ENCODE assay signal across 18 mouse cellular contexts in genomic region chr3:93596632-93597031, GRCm38 (mm10). TPM values are rescaled to one million over a fixed set of nuclear protein-coding genes. Genes with fewer than 3 reads are reported as not detected.
A peak's percentile ranks its signal among the peaks of the same experiment; 100 is the strongest.
DNase-seq lines count a peak whose midpoint lies in the region; ATAC-seq and TF ChIP-seq lines count a peak whose summit lies in the region.
"Had no signal": no experiment of that assay in that cellular context is flagged by ENCODE, and none has a peak within 500 bp of the region (broad histone marks: within the 10 kb centered on the region; RNA-seq: fewer than 3 reads in every experiment).

No protein-coding gene starts in this region.

- peak overlapping the region; percentile 43; the same call in 1 of the 2 replicates for H3K27ac ChIP-seq in heart, embryonic 13.5 days (replicated peaks)
- peak overlapping the region; percentile 59 for H3K27ac ChIP-seq in limb, embryonic 15.5 days
- no peak overlapping the region for H3K27ac ChIP-seq in limb, embryonic 10.5 days
- H3K27ac ChIP-seq in embryonic facial prominence, embryonic 15.5 days (replicated peaks), result peak overlapping the region; percentile 72
- H3K27ac ChIP-seq in small intestine, adult 2 months (ENCODE audit: insufficient read depth, low read depth, low read length), result peak overlapping the region; percentile 92
- H3K27ac ChIP-seq: embryonic facial prominence, embryonic 13.5 days; forebrain, embryonic 12.5 days; liver, embryonic 14.5 days; neural tube, embryonic 15.5 days had no signal

- no peak overlapping the region for H3K4me2 ChIP-seq in heart, embryonic 13.5 days
- H3K4me2 ChIP-seq in limb, embryonic 15.5 days, result no peak overlapping the region
- no peak overlapping the region for H3K4me2 ChIP-seq in embryonic facial prominence, embryonic 15.5 days (replicated peaks)
- H3K4me2 ChIP-seq: embryonic facial prominence, embryonic 13.5 days; forebrain, embryonic 12.5 days; neural tube, embryonic 15.5 days had no signal

- H3K27me3 ChIP-seq in heart, embryonic 13.5 days (replicated peaks), result no peaks in the 10 kb centered on the region
- no peaks in the 10 kb centered on the region for H3K27me3 ChIP-seq in limb, embryonic 15.5 days
- H3K27me3 ChIP-seq in limb, embryonic 10.5 days (ENCODE audit: low read depth, poor library complexity, severe bottlenecking), result no peaks in the 10 kb centered on the region
- no peaks in the 10 kb centered on the region for H3K27me3 ChIP-seq in embryonic facial prominence, embryonic 15.5 days
- no peaks in the 10 kb centered on the region for H3K27me3 ChIP-seq in small intestine, adult 2 months (ENCODE audit: control insufficient read depth, insufficient read depth, low read length)
- H3K27me3 ChIP-seq: embryonic facial prominence, embryonic 13.5 days had no signal

- peaks cover 12% of the 10 kb centered on the region for H3K4me1 ChIP-seq in heart, embryonic 13.5 days
- H3K4me1 ChIP-seq in limb, embryonic 15.5 days, result peaks cover 12% of the 10 kb centered on the region
- H3K4me1 ChIP-seq in limb, embryonic 10.5 days, result peaks cover 17% of the 10 kb centered on the region
- H3K4me1 ChIP-seq in embryonic facial prominence, embryonic 15.5 days, result peaks cover 15% of the 10 kb centered on the region
- H3K4me1 ChIP-seq in small intestine, adult 2 months (ENCODE audit: control insufficient read depth, insufficient read depth, insufficient read length, low read length), result peaks cover 22% of the 10 kb centered on the region; the same call in 1 of the 2 replicates
- H3K4me1 ChIP-seq: neural tube, embryonic 15.5 days had no signal

- ATAC-seq in heart, embryonic 13.5 days (ENCODE audit: extremely low read depth, insufficient number of reproducible peaks, low FRiP score, low TSS enrichment), result no peak
- no peak for ATAC-seq in limb, embryonic 15.5 days (ENCODE audit: insufficient number of reproducible peaks, low FRiP score, low TSS enrichment, low read depth)
- no peak for ATAC-seq in embryonic facial prominence, embryonic 15.5 days (ENCODE audit: insufficient number of reproducible peaks, low FRiP score, low TSS enrichment, low read depth)

- H3K9ac ChIP-seq in heart, embryonic 13.5 days, result no peak overlapping the region
- no peak overlapping the region for H3K9ac ChIP-seq in limb, embryonic 15.5 days
- H3K9ac ChIP-seq in embryonic facial prominence, embryonic 15.5 days, result no peak overlapping the region
- H3K9ac ChIP-seq: embryonic facial prominence, embryonic 13.5 days; forebrain, embryonic 12.5 days; liver, embryonic 14.5 days; neural tube, embryonic 15.5 days had no signal

- no peak overlapping the region for H3K4me3 ChIP-seq in heart, embryonic 13.5 days
- no peak overlapping the region for H3K4me3 ChIP-seq in limb, embryonic 15.5 days
- no peak overlapping the region for H3K4me3 ChIP-seq in limb, embryonic 10.5 days
- no peak overlapping the region for H3K4me3 ChIP-seq in embryonic facial prominence, embryonic 15.5 days (replicated peaks)
- no peak overlapping the region for H3K4me3 ChIP-seq in small intestine, adult 2 months (ENCODE audit: low read depth, low read length)
- H3K4me3 ChIP-seq: embryonic facial prominence, embryonic 13.5 days; forebrain, embryonic 12.5 days; neural tube, embryonic 15.5 days had no signal

- 74% methylated on average over 1 of the region's 1 CpGs for WGBS in heart, embryonic 13.5 days
- WGBS in limb, embryonic 15.5 days, result 88% methylated on average over 1 of the region's 1 CpGs
- WGBS in limb, embryonic 10.5 days, result 92% methylated on average over 1 of the region's 1 CpGs
- WGBS in embryonic facial prominence, embryonic 15.5 days, result 83% methylated on average over 1 of the region's 1 CpGs
- 54% methylated on average over 1 of the region's 1 CpGs for WGBS in small intestine, adult 2 months

- H3K36me3 ChIP-seq in heart, embryonic 13.5 days, result no peaks in the 10 kb centered on the region
- H3K36me3 ChIP-seq in limb, embryonic 15.5 days, result no peaks in the 10 kb centered on the region
- H3K36me3 ChIP-seq in limb, embryonic 10.5 days, result no peaks in the 10 kb centered on the region
- no peaks in the 10 kb centered on the region for H3K36me3 ChIP-seq in embryonic facial prominence, embryonic 15.5 days
- no peaks in the 10 kb centered on the region for H3K36me3 ChIP-seq in small intestine, adult 2 months (ENCODE audit: control insufficient read depth, insufficient read depth, low read length)
- H3K36me3 ChIP-seq: embryonic facial prominence, embryonic 13.5 days; forebrain, embryonic 12.5 days; neural tube, embryonic 15.5 days had no signal

- intact Hi-C loops in left cerebral cortex, postnatal 14 days (cut with DNase I), result no loop called here

- no peak for DNase-seq in heart, adult 9 months (ENCODE audit: low spot score in 2 of 2)
- no peak for DNase-seq in limb, embryonic 10.5 days (ENCODE audit: low spot score)
- no peak for DNase-seq in left cerebral cortex, postnatal 14 days (ENCODE audit: low spot score in 2 of 2)
- DNase-seq in layer of hippocampus, postnatal 10 days (ENCODE audit: low spot score in 2 of 2), result no peak
- DNase-seq: cerebellum, postnatal 25 days had no signal

- TF ChIP-seq CTCF in small intestine, adult 2 months (IDR thresholded peaks at IDR 0.05; ENCODE audit: extremely low read depth, insufficient read length, insufficient replicate concordance, low read depth, low read length), result no peak

- H3K9me3 ChIP-seq in heart, embryonic 13.5 days, result no peaks in the 10 kb centered on the region
- no peaks in the 10 kb centered on the region for H3K9me3 ChIP-seq in limb, embryonic 15.5 days
- H3K9me3 ChIP-seq in limb, embryonic 10.5 days (replicated peaks), result no peaks in the 10 kb centered on the region
- no peaks in the 10 kb centered on the region for H3K9me3 ChIP-seq in embryonic facial prominence, embryonic 15.5 days (replicated peaks)
- H3K9me3 ChIP-seq: embryonic facial prominence, embryonic 13.5 days; forebrain, embryonic 12.5 days; neural tube, embryonic 15.5 days had no signal

- TF ChIP-seq POLR2A in small intestine, adult 2 months (IDR thresholded peaks at IDR 0.05; ENCODE audit: low read depth, low read length), result no peak

RNA-seq across cellular contexts. Expression of gene S100a10, which starts 41.8 kb away (rescaled TPM):
- polyA plus RNA-seq in heart, embryonic 13.5 days (2015; fragmentation: Nextera tagmentation; extraction: Ambion mirVana), result 197 and 200 TPM in 2 replicates
- 826 and 857 TPM in 2 replicates for polyA plus RNA-seq in limb, embryonic 15.5 days (2015; fragmentation: Nextera tagmentation; extraction: Ambion mirVana)
- polyA plus RNA-seq in limb, embryonic 10.5 days (2016; fragmentation: Nextera tagmentation; extraction: Ambion mirVana), result 74.9 and 78.4 TPM in 2 replicates
- polyA plus RNA-seq in embryonic facial prominence, embryonic 15.5 days (2015; fragmentation: Nextera tagmentation; extraction: Ambion mirVana), result 700 and 709 TPM in 2 replicates
- 43.4 and 172 TPM in 2 replicates for polyA plus RNA-seq in small intestine, adult 2 months (2012; rRNA removed)
- total RNA-seq in left cerebral cortex, postnatal 14 days (2021), result 10 to 100 TPM; 35.8 to 37.2 TPM
- 10 to 100 TPM; 66.3 to 71.8 TPM for total RNA-seq in layer of hippocampus, postnatal 10 days (2021)

RNA-seq across cellular contexts. Expression of gene Tdpoz2, which starts 55.9 kb away (rescaled TPM):
- not detected in 2 replicates for polyA plus RNA-seq in heart, embryonic 13.5 days (2015; fragmentation: Nextera tagmentation; extraction: Ambion mirVana)
- not detected in 2 replicates for polyA plus RNA-seq in limb, embryonic 15.5 days (2015; fragmentation: Nextera tagmentation; extraction: Ambion mirVana)
- not detected in 2 replicates for polyA plus RNA-seq in limb, embryonic 10.5 days (2016; fragmentation: Nextera tagmentation; extraction: Ambion mirVana)
- polyA plus RNA-seq in embryonic facial prominence, embryonic 15.5 days (2015; fragmentation: Nextera tagmentation; extraction: Ambion mirVana), result not detected in 2 replicates
- polyA plus RNA-seq in small intestine, adult 2 months (2012; rRNA removed), result not detected in 2 replicates
- not detected for total RNA-seq in left cerebral cortex, postnatal 14 days (2021)
- total RNA-seq in layer of hippocampus, postnatal 10 days (2021), result not detected
- total RNA-seq: heart, postnatal 10 days; layer of hippocampus, adult 8-10 months; left cerebral cortex, postnatal 36 days; megakaryocyte-erythroid progenitor cell, adult 5-6 weeks; monocyte, adult 5-6 weeks had no signal
- polyA plus RNA-seq: embryonic facial prominence, embryonic 13.5 days; forebrain, embryonic 12.5 days; liver, embryonic 14.5 days; neural tube, embryonic 15.5 days had no signal
